10 mouse cellular contexts compared by ENCODE assay signal in genomic region chr2:120652256-120652924, GRCm38 (mm10). TPM values are rescaled to one million over a fixed set of nuclear protein-coding genes. Genes with fewer than 3 reads are reported as not detected.
DNase-seq lines count a peak whose midpoint lies in the region; ATAC-seq and TF ChIP-seq lines count a peak whose summit lies in the region.
"Had no signal": no experiment of that assay in that cellular context is flagged by ENCODE, and none has a peak within 500 bp of the region (broad histone marks: within the 10 kb centered on the region; RNA-seq: fewer than 3 reads in every experiment).

No protein-coding gene starts in this region.

- no peak overlapping the region for H3K4me3 ChIP-seq in heart, embryonic 15.5 days
- no peak overlapping the region for H3K4me3 ChIP-seq in heart, embryonic 11.5 days (ENCODE audit: low read depth, low read length)
- H3K4me3 ChIP-seq in lung, embryonic 14.5 days (ENCODE audit: low read depth, low read length) = no peak overlapping the region
- H3K4me3 ChIP-seq in liver, embryonic 13.5 days (replicated peaks) = no peak overlapping the region

- TF ChIP-seq CTCF in lung, embryonic 14.5 days (IDR thresholded peaks at IDR 0.05; ENCODE audit: low read depth) = no peak

- no peak overlapping the region for H3K4me2 ChIP-seq in heart, embryonic 15.5 days
- no peak overlapping the region for H3K4me2 ChIP-seq in heart, embryonic 11.5 days
- H3K4me2 ChIP-seq in lung, embryonic 14.5 days = no peak overlapping the region
- no peak overlapping the region for H3K4me2 ChIP-seq in liver, embryonic 13.5 days

- H3K9me3 ChIP-seq in heart, embryonic 15.5 days (replicated peaks) = no peaks in the 10 kb centered on the region
- H3K9me3 ChIP-seq in heart, embryonic 11.5 days (replicated peaks; ENCODE audit: control insufficient read depth, low read length) = no peaks in the 10 kb centered on the region
- H3K9me3 ChIP-seq in lung, embryonic 14.5 days (ENCODE audit: low read depth, low read length) = no peaks in the 10 kb centered on the region
- no peaks in the 10 kb centered on the region for H3K9me3 ChIP-seq in liver, embryonic 13.5 days (replicated peaks)

- peak overlapping the region; percentile 46 for H3K27ac ChIP-seq in heart, embryonic 15.5 days
- no peak overlapping the region for H3K27ac ChIP-seq in heart, embryonic 11.5 days (ENCODE audit: low read depth, low read length)
- peak overlapping the region; percentile 65 for H3K27ac ChIP-seq in lung, embryonic 14.5 days (ENCODE audit: low read depth)
- 0 out of 2 replicates have a peak overlapping the region, but pooled peaks have one; percentile 39 for H3K27ac ChIP-seq in liver, embryonic 13.5 days

- ATAC-seq in heart, embryonic 15.5 days (replicated peaks; ENCODE audit: insufficient number of reproducible peaks, insufficient read depth, low FRiP score, low read depth) = peak; percentile 62; the same call in 1 of the 2 replicates
- no peak for ATAC-seq in heart, embryonic 11.5 days (replicated peaks; ENCODE audit: insufficient number of reproducible peaks, low FRiP score, low TSS enrichment)
- peak; percentile 35; the same call in 1 of the 2 replicates for ATAC-seq in lung, embryonic 14.5 days (ENCODE audit: insufficient read depth)
- no peak for ATAC-seq in liver, embryonic 13.5 days (ENCODE audit: low read depth)
- ATAC-seq: inflammation-experienced regulatory T-cells, adult 6 months had no signal

- H3K36me3 ChIP-seq in heart, embryonic 15.5 days = no peaks in the 10 kb centered on the region
- H3K36me3 ChIP-seq in heart, embryonic 11.5 days (ENCODE audit: control insufficient read depth, insufficient read depth, low read length) = no peaks in the 10 kb centered on the region
- H3K36me3 ChIP-seq in lung, embryonic 14.5 days (ENCODE audit: insufficient read depth) = no peaks in the 10 kb centered on the region
- no peaks in the 10 kb centered on the region for H3K36me3 ChIP-seq in liver, embryonic 13.5 days

- H3K4me1 ChIP-seq in heart, embryonic 15.5 days (replicated peaks) = peaks cover 5% of the 10 kb centered on the region
- no peaks in the 10 kb centered on the region for H3K4me1 ChIP-seq in heart, embryonic 11.5 days (ENCODE audit: control insufficient read depth, insufficient read depth, low read length)
- H3K4me1 ChIP-seq in lung, embryonic 14.5 days (ENCODE audit: insufficient read depth) = no peaks in the 10 kb centered on the region; the same call in 1 of the 2 replicates
- peaks cover 29% of the 10 kb centered on the region for H3K4me1 ChIP-seq in liver, embryonic 13.5 days (replicated peaks)

- peak; percentile 40 for DNase-seq in lung, embryonic 14.5 days
- no peak for DNase-seq in lung, adult 18-20 months
- peak; percentile 83 for DNase-seq in NIH3T3 (ENCODE audit: low read depth)
- no peak for DNase-seq in liver, embryonic 13.5 days
- no peak for DNase-seq in c-Kit-positive CD71-positive TER-119-positive erythroid progenitor cells, embryonic 14.5 days (ENCODE audit: low spot score)
- no peak for DNase-seq in adrenal gland, adult 8-10 months
- DNase-seq: right cerebral cortex, postnatal 25 days had no signal

- H3K27me3 ChIP-seq in heart, embryonic 15.5 days = no peaks in the 10 kb centered on the region
- no peaks in the 10 kb centered on the region for H3K27me3 ChIP-seq in heart, embryonic 11.5 days (ENCODE audit: control insufficient read depth, insufficient read depth, low read length)
- no peaks in the 10 kb centered on the region for H3K27me3 ChIP-seq in lung, embryonic 14.5 days (ENCODE audit: insufficient read depth, low read length)
- no peaks in the 10 kb centered on the region for H3K27me3 ChIP-seq in liver, embryonic 13.5 days

- no peak overlapping the region for H3K9ac ChIP-seq in heart, embryonic 15.5 days
- H3K9ac ChIP-seq in heart, embryonic 11.5 days (ENCODE audit: low read depth, low read length) = no peak overlapping the region
- H3K9ac ChIP-seq in lung, embryonic 14.5 days = no peak overlapping the region
- H3K9ac ChIP-seq in liver, embryonic 13.5 days = no peak overlapping the region

- WGBS in heart, embryonic 15.5 days = 51% methylated on average over 7 of the region's 7 CpGs
- WGBS in heart, embryonic 11.5 days (ENCODE audit: insufficient replicate concordance) = 63% methylated on average over 7 of the region's 7 CpGs
- 61% methylated on average over 7 of the region's 7 CpGs for WGBS in lung, embryonic 14.5 days
- WGBS in liver, embryonic 13.5 days (ENCODE audit: insufficient replicate concordance) = 45% methylated on average over 7 of the region's 7 CpGs

RNA-seq across cellular contexts. Expression of gene Stard9, which starts 23.5 kb away (rescaled TPM):
- 3.5 and 4.4 TPM in 2 replicates for polyA plus RNA-seq in heart, embryonic 15.5 days (2015; fragmentation: Nextera tagmentation; extraction: Ambion mirVana)
- polyA plus RNA-seq in heart, embryonic 11.5 days (2014; fragmentation: Nextera tagmentation; extraction: Ambion mirVana) = 2.9 and 4.4 TPM in 2 replicates
- polyA plus RNA-seq in lung, embryonic 14.5 days (2014; fragmentation: Nextera tagmentation; extraction: Ambion mirVana) = 14.1 and 14.9 TPM in 2 replicates
- polyA plus RNA-seq in liver, embryonic 13.5 days (2015; fragmentation: Nextera tagmentation; extraction: Ambion mirVana) = 0.61 and 0.85 TPM in 2 replicates
- total RNA-seq in adrenal gland, adult 8-10 months (2022) = 10 to 100 TPM; 15.8 to 28.3 (median 19.3) TPM

RNA-seq across cellular contexts. Expression of gene Lrrc57, which starts 43.1 kb away (rescaled TPM):
- 19.1 and 20.8 TPM in 2 replicates for polyA plus RNA-seq in heart, embryonic 15.5 days (2015; fragmentation: Nextera tagmentation; extraction: Ambion mirVana)
- 19.1 and 21.8 TPM in 2 replicates for polyA plus RNA-seq in heart, embryonic 11.5 days (2014; fragmentation: Nextera tagmentation; extraction: Ambion mirVana)
- 22.6 and 23.5 TPM in 2 replicates for polyA plus RNA-seq in lung, embryonic 14.5 days (2014; fragmentation: Nextera tagmentation; extraction: Ambion mirVana)
- 14.2 and 15.6 TPM in 2 replicates for polyA plus RNA-seq in liver, embryonic 13.5 days (2015; fragmentation: Nextera tagmentation; extraction: Ambion mirVana)
- total RNA-seq in adrenal gland, adult 8-10 months (2022) = 10 to 100 TPM; 18.6 to 22.0 (median 21.5) TPM

RNA-seq across cellular contexts. Expression of gene Haus2, which starts 43.2 kb away (rescaled TPM):
- polyA plus RNA-seq in heart, embryonic 15.5 days (2015; fragmentation: Nextera tagmentation; extraction: Ambion mirVana) = 17.4 and 19.0 TPM in 2 replicates
- polyA plus RNA-seq in heart, embryonic 11.5 days (2014; fragmentation: Nextera tagmentation; extraction: Ambion mirVana) = 20.6 and 21.3 TPM in 2 replicates
- polyA plus RNA-seq in lung, embryonic 14.5 days (2014; fragmentation: Nextera tagmentation; extraction: Ambion mirVana) = 25.7 and 26.0 TPM in 2 replicates
- 17.6 and 19.1 TPM in 2 replicates for polyA plus RNA-seq in liver, embryonic 13.5 days (2015; fragmentation: Nextera tagmentation; extraction: Ambion mirVana)
- total RNA-seq in adrenal gland, adult 8-10 months (2022) = 10 to 100 TPM; 14.4 to 15.4 (median 14.9) TPM

Comparison
In these comparisons a context has a peak if more than half of its experiments do, and no peak if none do; other contexts are left out.
1. ATAC-seq: peak in heart, embryonic 15.5 days (single experiment) and lung, embryonic 14.5 days (single experiment); none in heart, embryonic 11.5 days (single experiment) and liver, embryonic 13.5 days (single experiment).
2. DNase-seq: peak in lung, embryonic 14.5 days (single experiment) and NIH3T3 (single experiment); none in lung, adult 18-20 months (0 of 2), liver, embryonic 13.5 days (single experiment), c-Kit-positive CD71-positive TER-119-positive erythroid progenitor cells, embryonic 14.5 days (single experiment) and adrenal gland, adult 8-10 months (single experiment).